ENCODE assay signal across 8 mouse cellular contexts in genomic region chr5:24451264-24452029, GRCm38 (mm10). TPM values are rescaled to one million over a fixed set of nuclear protein-coding genes. Genes with fewer than 3 reads are reported as not detected.
DNase-seq lines count a peak whose midpoint lies in the region; ATAC-seq lines count a peak whose summit lies in the region.

No protein-coding gene starts in this region.

- H3K9me3 ChIP-seq in hindbrain, embryonic 11.5 days (ENCODE audit: control insufficient read depth, low read length), result no peaks in the 10 kb centered on the region

- peaks cover 15% of the 10 kb centered on the region for H3K4me1 ChIP-seq in hindbrain, embryonic 11.5 days (replicated peaks; ENCODE audit: control insufficient read depth, insufficient read depth, low read length)

- H3K27ac ChIP-seq in hindbrain, embryonic 11.5 days (ENCODE audit: low read depth, low read length), result peak overlapping the region; percentile 93

- peak overlapping the region; percentile 99 for H3K9ac ChIP-seq in hindbrain, embryonic 11.5 days (ENCODE audit: low read depth, low read length)

- 4% methylated on average over 34 of the region's 66 CpGs for WGBS in hindbrain, embryonic 11.5 days

- peak overlapping the region; percentile 94 for H3K4me2 ChIP-seq in hindbrain, embryonic 11.5 days (replicated peaks; ENCODE audit: low read depth, low read length)

- peak overlapping the region; percentile 92 for H3K4me3 ChIP-seq in hindbrain, embryonic 11.5 days (ENCODE audit: low read depth, low read length)

- DNase-seq in NIH3T3 (ENCODE audit: low read depth), result peak; percentile 93
- DNase-seq in cerebellum, adult 9-10 months, result peak; percentile 83
- DNase-seq in hindbrain, embryonic 11.5 days (ENCODE audit: low spot score), result peak; percentile 87
- DNase-seq in layer of hippocampus, postnatal 36 days, result peak; percentile 85
- DNase-seq in lung, postnatal 36 days, result peak; percentile 90
- peak; percentile 93 for DNase-seq in retina, postnatal 1 day
- DNase-seq in thymus, postnatal 4 days, result peak; percentile 90

- ATAC-seq in frontal cortex, adult (ENCODE audit: low TSS enrichment), result peak; percentile 34
- peak; percentile 67 for ATAC-seq in hindbrain, embryonic 11.5 days (ENCODE audit: low FRiP score)

- H3K27me3 ChIP-seq in hindbrain, embryonic 11.5 days (ENCODE audit: control insufficient read depth, insufficient read depth, low read length), result no peaks in the 10 kb centered on the region; the same call in 1 of the 2 replicates

- no peaks in the 10 kb centered on the region for H3K36me3 ChIP-seq in hindbrain, embryonic 11.5 days (ENCODE audit: control insufficient read depth, insufficient read depth, low read length)

RNA-seq across cellular contexts. Expression of gene Agap3, which starts 0.5 kb away (rescaled TPM):
- 38.8 and 50.1 TPM in 2 replicates for polyA plus RNA-seq in hindbrain, embryonic 11.5 days (2014; fragmentation: Nextera tagmentation; extraction: Ambion mirVana)
- total RNA-seq in layer of hippocampus, postnatal 36 days (2021), result 100 to 1,000 TPM; 635 to 641 TPM

RNA-seq across cellular contexts. Expression of gene Tmub1, which starts 3.8 kb away (rescaled TPM):
- polyA plus RNA-seq in hindbrain, embryonic 11.5 days (2014; fragmentation: Nextera tagmentation; extraction: Ambion mirVana), result 30.0 and 33.6 TPM in 2 replicates
- total RNA-seq in layer of hippocampus, postnatal 36 days (2021), result 10 to 100 TPM; 18.6 to 19.8 TPM

RNA-seq across cellular contexts. Expression of gene Fastk, which starts 6.4 kb away (rescaled TPM):
- 86.7 and 88.5 TPM in 2 replicates for polyA plus RNA-seq in hindbrain, embryonic 11.5 days (2014; fragmentation: Nextera tagmentation; extraction: Ambion mirVana)
- total RNA-seq in layer of hippocampus, postnatal 36 days (2021), result 100 to 1,000 TPM; 121 to 144 TPM

RNA-seq across cellular contexts. Expression of gene Slc4a2, which starts 27.8 kb away (rescaled TPM):
- polyA plus RNA-seq in hindbrain, embryonic 11.5 days (2014; fragmentation: Nextera tagmentation; extraction: Ambion mirVana), result 14.3 and 17.9 TPM in 2 replicates
- 10 to 100 TPM; 25.6 to 33.2 TPM for total RNA-seq in layer of hippocampus, postnatal 36 days (2021)

RNA-seq across cellular contexts. Expression of gene Cdk5, which starts 28.1 kb away (rescaled TPM):
- polyA plus RNA-seq in hindbrain, embryonic 11.5 days (2014; fragmentation: Nextera tagmentation; extraction: Ambion mirVana), result 56.3 and 62.4 TPM in 2 replicates
- total RNA-seq in layer of hippocampus, postnatal 36 days (2021), result 100 to 1,000 TPM; 122 TPM

Comparison
In these comparisons a context has a peak if more than half of its experiments do, and no peak if none do; other contexts are left out.
1. Peak in every context shown above with its lines: DNase-seq, ATAC-seq, H3K4me3 ChIP-seq and H3K27ac ChIP-seq.